Mouse (Mus musculus) heart, embryonic 16.5 days (tissue): ENCODE results near the gene Hcn2. TPM values are rescaled to one million over a fixed set of nuclear protein-coding genes. Genes with fewer than 3 reads are reported as not detected.

Experiments
- ATAC-seq: fragments of 200-750 bp; cut with Nextera tagmentation; replicated peaks from 2 replicates; pipeline ENCODE4 v1.8.0; 2017; ENCODE audit warnings: moderate number of reproducible peaks; ENCODE audit not compliant: insufficient read depth, low FRiP score; ENCODE audit errors: extremely low read depth
- H3K27ac ChIP-seq: fragments of 300-500 bp; sonication (generic); 2 replicates; pipeline ENCODE4 v1.5.1; 2014; ENCODE audit warnings: mild to moderate bottlenecking, low read length, control low read depth, moderate library complexity
- H3K27me3 ChIP-seq: fragments of 300-500 bp; sonication (generic); 2 replicates; pipeline ENCODE4 v1.6.1; 2014; ENCODE audit warnings: low read length, mixed read lengths; ENCODE audit not compliant: control insufficient read depth, insufficient read depth
- H3K36me3 ChIP-seq: fragments of 300-500 bp; sonication (generic); 2 replicates; pipeline ENCODE4 v1.6.1; 2014; ENCODE audit not compliant: control insufficient read depth, insufficient read depth
- H3K4me1 ChIP-seq: fragments of 300-500 bp; sonication (generic); 2 replicates; pipeline ENCODE4 v1.6.1; 2014; ENCODE audit warnings: low read length, mixed read lengths; ENCODE audit not compliant: control insufficient read depth, insufficient read depth
- H3K4me2 ChIP-seq: fragments of 300-500 bp; sonication (generic); 2 replicates; pipeline ENCODE4 v1.6.1; 2014; ENCODE audit warnings: low read depth, mild to moderate bottlenecking, control low read depth, low read length
- H3K4me3 ChIP-seq: fragments of 300-500 bp; sonication (generic); 2 replicates; pipeline ENCODE4 v1.5.1; 2014; ENCODE audit warnings: mild to moderate bottlenecking, control low read depth, low read length
- H3K9ac ChIP-seq: fragments of 300-500 bp; sonication (generic); 2 replicates; pipeline ENCODE4 v1.6.1; 2014; ENCODE audit warnings: low read length, control low read depth
- H3K9me3 ChIP-seq: fragments of 300-500 bp; sonication (generic); replicated peaks from 2 replicates; pipeline ENCODE4 v1.6.1; 2016; ENCODE audit warnings: low read length; ENCODE audit not compliant: control insufficient read depth
- WGBS: fragments of 180-500 bp; shearing (Covaris S2); extraction: QIAGEN DNeasy Blood & Tissue Kit; methylation state at CpG from one replicate; pipeline ENCODE4 v1.1.7; 2014; 5-methylcytosine and 5-hydroxymethylcytosine counted together
- polyA plus RNA-seq: library from polyadenylated mRNA; unstranded; fragments of >200 nt; fragmentation: Nextera tagmentation; extraction: Ambion mirVana; gene quantifications from 2 replicates; pipeline ENCODE4 v1.2.1, GENCODE M21; 2015

Gene Hcn2
- polyA plus RNA-seq, 1 experiment from 2014 or later: not detected

- peaks cover 3% of the 10 kb centered on the region for H3K36me3 ChIP-seq
- peaks cover 55% of the 10 kb centered on the region for H3K4me1 ChIP-seq
- H3K27ac ChIP-seq: peak within 1 kb of the TSS; percentile 91
- WGBS: under 1% methylated on average over 63 of the region's 65 CpGs
- H3K4me3 ChIP-seq: peak within 1 kb of the TSS; percentile 92
- no peaks in the 10 kb centered on the region for H3K9me3 ChIP-seq
- no peaks in the 10 kb centered on the region for H3K27me3 ChIP-seq
- ATAC-seq: peak; percentile 94
- H3K9ac ChIP-seq: peak within 1 kb of the TSS; percentile 98
- H3K4me2 ChIP-seq: peak within 1 kb of the TSS; percentile 97
These were observed 12.1 kb upstream of the Hcn2 start, which contains the start of gene Bsg for GRCm38 (mm10) chr10:79704065-79704969. Gene Bsg, plus strand, starts transcription at chr10:79704491.

GRCm38 (mm10) chr10:79704970-79705360 is 11.5 kb upstream of the Hcn2 start:
- ATAC-seq: no peak
- peak overlapping the region; percentile 97 for H3K4me2 ChIP-seq
- no peaks in the 10 kb centered on the region for H3K27me3 ChIP-seq
- H3K27ac ChIP-seq: peak overlapping the region; percentile 91
- WGBS: 3% methylated on average over 10 of the region's 10 CpGs
- H3K9me3 ChIP-seq: no peaks in the 10 kb centered on the region
- peaks cover 62% of the 10 kb centered on the region for H3K4me1 ChIP-seq
- peak overlapping the region; percentile 92 for H3K4me3 ChIP-seq
- peaks cover 8% of the 10 kb centered on the region for H3K36me3 ChIP-seq
- H3K9ac ChIP-seq: peak overlapping the region; percentile 98

- peak overlapping the region; percentile 98 for H3K9ac ChIP-seq
- ATAC-seq: no peak
- H3K9me3 ChIP-seq: no peaks in the 10 kb centered on the region
- WGBS: 54% methylated on average over 5 of the region's 5 CpGs
- H3K4me3 ChIP-seq: peak overlapping the region; percentile 92
- H3K27ac ChIP-seq: peak overlapping the region; percentile 57
- no peaks in the 10 kb centered on the region for H3K27me3 ChIP-seq
- H3K36me3 ChIP-seq: peaks cover 18% of the 10 kb centered on the region
- peak overlapping the region; percentile 97 for H3K4me2 ChIP-seq
- H3K4me1 ChIP-seq: peaks cover 60% of the 10 kb centered on the region
These were observed 10.5 kb upstream of the Hcn2 start for GRCm38 (mm10) chr10:79705951-79706350.

- Histone ChIP-seq H3K36me3 (peaks cover 24% of the 10 kb centered on the region), H3K9ac (peak overlapping the region; percentile 98), H3K27ac (peak overlapping the region; percentile 57), H3K4me3 (peak overlapping the region; percentile 92), H3K9me3 (no peaks in the 10 kb centered on the region), H3K27me3 (no peaks in the 10 kb centered on the region), H3K4me1 (peaks cover 55% of the 10 kb centered on the region), H3K4me2 (peak overlapping the region; percentile 97)
- ATAC-seq: no peak
- WGBS: 46% methylated on average over 5 of the region's 5 CpGs
These were observed 9.9 kb upstream of the Hcn2 start for GRCm38 (mm10) chr10:79706406-79707094.

- ATAC-seq: no peak
- Histone ChIP-seq H3K4me1 (peaks cover 50% of the 10 kb centered on the region), H3K27ac (no peak overlapping the region; the same call in 1 of the 2 replicates), H3K4me3 (no peak overlapping the region; the same call in 1 of the 2 replicates), H3K9ac (peak overlapping the region; percentile 98; the same call in 1 of the 2 replicates), H3K36me3 (peaks cover 28% of the 10 kb centered on the region), H3K27me3 (no peaks in the 10 kb centered on the region), H3K4me2 (peak overlapping the region; percentile 97), H3K9me3 (no peaks in the 10 kb centered on the region)
- 63% methylated on average over 1 of the region's 1 CpGs for WGBS
These were observed 9.3 kb upstream of the Hcn2 start for GRCm38 (mm10) chr10:79707162-79707561.

- Histone ChIP-seq H3K36me3 (peaks cover 28% of the 10 kb centered on the region), H3K27ac (no peak overlapping the region), H3K4me1 (peaks cover 52% of the 10 kb centered on the region), H3K4me3 (no peak overlapping the region), H3K9ac (no peak overlapping the region), H3K4me2 (peak overlapping the region; percentile 97; the same call in 1 of the 2 replicates), H3K27me3 (no peaks in the 10 kb centered on the region), H3K9me3 (no peaks in the 10 kb centered on the region)
- ATAC-seq: no peak
- WGBS: 46% methylated on average over 4 of the region's 4 CpGs
These were observed 8.7 kb upstream of the Hcn2 start for GRCm38 (mm10) chr10:79707759-79708158.

GRCm38 (mm10) chr10:79708668-79709067 is 7.8 kb upstream of the Hcn2 start:
- ATAC-seq: no peak
- Histone ChIP-seq H3K9me3 (no peaks in the 10 kb centered on the region), H3K27ac (no peak overlapping the region), H3K4me2 (peak overlapping the region; percentile 39), H3K9ac (no peak overlapping the region), H3K27me3 (no peaks in the 10 kb centered on the region; the same call in 1 of the 2 replicates), H3K36me3 (peaks cover 28% of the 10 kb centered on the region), H3K4me1 (peaks cover 52% of the 10 kb centered on the region), H3K4me3 (no peak overlapping the region)
- WGBS: 68% methylated on average over 21 of the region's 21 CpGs

- H3K4me3 ChIP-seq: peak overlapping the region; percentile 20; the same call in 1 of the 2 replicates
- ATAC-seq: peak; percentile 33
- no peak overlapping the region for H3K9ac ChIP-seq
- 30% methylated on average over 7 of the region's 7 CpGs for WGBS
- peak overlapping the region; percentile 53 for H3K27ac ChIP-seq
- H3K4me1 ChIP-seq: peaks cover 52% of the 10 kb centered on the region
- H3K9me3 ChIP-seq: no peaks in the 10 kb centered on the region
- H3K36me3 ChIP-seq: peaks cover 28% of the 10 kb centered on the region
- peaks cover 2% of the 10 kb centered on the region; the same call in 1 of the 2 replicates for H3K27me3 ChIP-seq
- H3K4me2 ChIP-seq: peak overlapping the region; percentile 39
These were observed 7.1 kb upstream of the Hcn2 start for GRCm38 (mm10) chr10:79709307-79709706.
